Mouse (Mus musculus): ENCODE data around the gene Mtln. TPM values are rescaled to one million over a fixed set of nuclear protein-coding genes. Genes with fewer than 3 reads are reported as not detected.

Gene Mtln
- polyA plus RNA-seq, 1 experiment, result 55.4 TPM

DNA sequence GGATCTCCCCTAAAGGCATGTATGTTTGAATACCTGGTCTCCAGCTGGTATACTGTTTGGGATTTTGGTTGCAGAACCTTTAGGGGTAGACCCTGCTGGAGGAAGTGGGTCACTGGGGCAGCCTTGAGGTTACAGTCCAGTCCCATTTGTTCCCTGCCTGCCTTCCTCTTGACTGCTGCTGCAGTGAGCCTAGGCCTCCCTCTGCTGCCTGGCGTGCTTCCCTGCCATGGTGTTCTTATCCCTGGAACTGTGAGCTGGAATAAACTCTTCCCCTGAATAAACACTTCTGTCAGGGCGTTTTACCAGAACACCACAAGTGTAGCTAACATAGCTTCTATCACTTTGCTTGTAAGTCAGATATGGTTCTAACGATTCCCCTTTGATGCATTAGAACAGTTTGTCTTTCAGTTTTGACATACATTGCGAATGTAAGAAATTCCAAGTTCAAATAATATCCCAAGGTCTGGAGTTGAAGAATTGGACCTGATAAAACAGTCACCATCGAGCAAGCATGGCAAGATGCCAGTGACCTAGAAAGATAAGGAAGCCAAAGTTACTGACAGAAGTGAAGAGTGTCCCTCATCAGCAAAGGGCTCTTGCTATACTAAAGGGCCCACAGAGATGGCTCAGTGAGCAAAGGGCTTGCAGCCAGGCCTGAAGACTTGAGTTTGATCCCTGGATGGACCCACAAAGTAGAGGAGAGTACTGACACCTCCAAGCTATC is 33.0 kb downstream of the Mtln start:
- TF ChIP-seq POLR2A (IDR thresholded peaks at IDR 0.05; ENCODE audit: control insufficient read depth, extremely low read depth, insufficient read depth, low read length, poor library complexity) (no peak), CTCF (IDR thresholded peaks at IDR 0.05; ENCODE audit: borderline replicate concordance, control insufficient read depth, extremely low read depth, insufficient read depth, low read length, poor library complexity) (no peak)
- no peaks in the 10 kb centered on the region for H3K4me1 ChIP-seq (replicated peaks; ENCODE audit: control insufficient read depth, insufficient read depth, low read length)
- no peaks in the 10 kb centered on the region for H3K27me3 ChIP-seq (ENCODE audit: control insufficient read depth, insufficient read depth, low read length)
- no peak overlapping the region for H3K27ac ChIP-seq (ENCODE audit: control insufficient read depth, insufficient read depth, low read length)
- DNase-seq, result no peak
- 90% methylated on average over 5 of the region's 5 CpGs for WGBS
- H3K4me3 ChIP-seq (ENCODE audit: control insufficient read depth, insufficient read depth, low read length), result no peak overlapping the region
- H3K36me3 ChIP-seq (ENCODE audit: control insufficient read depth, insufficient read depth, low read length), result no peaks in the 10 kb centered on the region

DNA sequence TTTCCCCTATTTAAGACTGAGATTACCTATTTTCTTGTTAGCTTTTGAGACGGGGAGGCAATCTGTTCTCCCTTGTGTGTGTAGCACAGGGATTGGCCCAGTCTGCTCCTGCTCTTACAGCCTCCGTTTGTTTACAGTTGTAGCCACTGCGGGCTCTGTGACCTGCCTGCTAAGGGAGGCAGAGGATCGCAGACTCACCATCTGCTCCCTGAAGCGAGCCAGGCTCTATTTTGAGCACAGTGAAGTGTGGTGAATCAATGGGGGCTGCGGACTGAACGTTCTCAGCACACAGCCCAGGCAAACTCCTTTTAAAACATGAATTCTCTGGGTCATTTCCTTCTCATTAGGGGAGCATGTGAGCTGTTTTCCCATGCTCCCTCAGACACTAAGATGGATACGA is 35.1 kb downstream of the Mtln start:
- H3K27ac ChIP-seq (ENCODE audit: control insufficient read depth, insufficient read depth, low read length), result no peak overlapping the region
- no peak for DNase-seq

DNA sequence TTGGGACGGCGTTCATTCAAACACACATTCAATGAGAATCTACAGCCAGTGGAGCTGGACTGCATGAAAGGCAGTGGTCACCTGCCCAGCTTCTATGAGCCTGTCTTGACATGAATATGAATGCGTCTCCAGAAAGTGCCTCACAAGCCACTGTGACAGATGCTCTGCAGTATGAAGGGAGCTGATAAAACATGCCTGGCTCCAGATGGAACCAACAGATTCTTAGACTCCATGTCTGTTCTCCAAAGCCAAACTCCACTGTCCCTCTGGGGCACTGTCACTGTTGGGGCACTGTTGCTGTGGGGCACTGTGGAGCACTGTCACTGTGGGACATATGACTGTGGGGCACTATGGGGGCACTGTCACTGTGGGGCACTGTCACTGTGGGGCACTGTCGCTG is 38.2 kb downstream of the Mtln start:
- 97% methylated on average over 4 of the region's 4 CpGs for WGBS

More for the DNA sequence above, 35.1 kb downstream of the Mtln start:
- 89% methylated on average over 8 of the region's 8 CpGs for WGBS
- no peaks in the 10 kb centered on the region for H3K36me3 ChIP-seq (ENCODE audit: control insufficient read depth, insufficient read depth, low read length)
- no peak overlapping the region for H3K4me3 ChIP-seq (ENCODE audit: control insufficient read depth, insufficient read depth, low read length)
- no peaks in the 10 kb centered on the region for H3K27me3 ChIP-seq (ENCODE audit: control insufficient read depth, insufficient read depth, low read length)
- no peak for TF ChIP-seq POLR2A (IDR thresholded peaks at IDR 0.05; ENCODE audit: control insufficient read depth, extremely low read depth, insufficient read depth, low read length, poor library complexity)
- no peak for TF ChIP-seq CTCF (IDR thresholded peaks at IDR 0.05; ENCODE audit: borderline replicate concordance, control insufficient read depth, extremely low read depth, insufficient read depth, low read length, poor library complexity)
- no peaks in the 10 kb centered on the region for H3K4me1 ChIP-seq (replicated peaks; ENCODE audit: control insufficient read depth, insufficient read depth, low read length)

DNA sequence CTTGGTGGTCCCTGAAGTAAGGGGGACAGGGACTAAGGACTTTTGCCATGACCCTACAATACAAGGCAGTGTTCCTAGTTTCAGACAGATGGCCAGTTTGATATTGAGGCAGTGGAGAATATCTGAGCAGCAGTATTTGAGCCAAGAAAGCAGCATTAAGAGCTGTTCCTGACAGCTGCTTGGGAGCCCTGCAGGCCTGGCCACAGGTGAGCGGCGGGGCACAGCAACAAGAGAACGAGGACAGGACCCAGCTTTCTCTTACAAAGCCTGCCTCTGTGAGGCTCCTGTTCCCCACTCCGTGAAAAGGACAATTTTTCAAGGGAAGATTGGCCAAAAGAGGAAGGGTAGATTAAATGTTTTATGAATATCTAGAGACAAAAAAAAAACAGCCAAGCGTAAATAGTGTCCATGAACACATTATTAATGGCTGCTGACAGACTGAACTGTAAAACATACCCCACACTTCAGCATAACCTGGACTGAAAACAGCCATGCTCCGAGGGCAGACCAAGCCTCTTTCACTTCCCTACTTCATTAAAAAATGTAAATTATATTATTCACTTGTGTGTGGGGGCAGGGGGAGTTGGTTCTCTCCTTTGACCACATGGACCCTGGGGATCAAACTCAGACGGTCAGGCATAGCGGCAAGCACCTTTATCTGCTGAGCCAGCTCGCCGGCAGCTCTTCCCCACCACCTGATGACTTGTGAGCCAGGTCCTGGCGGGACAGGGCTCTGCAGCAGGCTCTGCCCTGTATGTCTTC is 40.3 kb downstream of the Mtln start:
- Histone ChIP-seq H3K4me1 (replicated peaks; ENCODE audit: control insufficient read depth, insufficient read depth, low read length) (no peaks in the 10 kb centered on the region), H3K27ac (ENCODE audit: control insufficient read depth, insufficient read depth, low read length) (no peak overlapping the region), H3K4me3 (ENCODE audit: control insufficient read depth, insufficient read depth, low read length) (no peak overlapping the region), H3K36me3 (ENCODE audit: control insufficient read depth, insufficient read depth, low read length) (no peaks in the 10 kb centered on the region), H3K27me3 (ENCODE audit: control insufficient read depth, insufficient read depth, low read length) (no peaks in the 10 kb centered on the region)
- TF ChIP-seq POLR2A (IDR thresholded peaks at IDR 0.05; ENCODE audit: control insufficient read depth, extremely low read depth, insufficient read depth, low read length, poor library complexity), result no peak
- no peak for TF ChIP-seq CTCF (IDR thresholded peaks at IDR 0.05; ENCODE audit: borderline replicate concordance, control insufficient read depth, extremely low read depth, insufficient read depth, low read length, poor library complexity)
- WGBS, result 91% methylated on average over 11 of the region's 11 CpGs
- DNase-seq, result no peak

More for the DNA sequence above, 38.2 kb downstream of the Mtln start:
- Histone ChIP-seq H3K27me3 (ENCODE audit: control insufficient read depth, insufficient read depth, low read length) (no peaks in the 10 kb centered on the region), H3K4me1 (replicated peaks; ENCODE audit: control insufficient read depth, insufficient read depth, low read length) (no peaks in the 10 kb centered on the region), H3K4me3 (ENCODE audit: control insufficient read depth, insufficient read depth, low read length) (no peak overlapping the region), H3K27ac (ENCODE audit: control insufficient read depth, insufficient read depth, low read length) (no peak overlapping the region), H3K36me3 (ENCODE audit: control insufficient read depth, insufficient read depth, low read length) (no peaks in the 10 kb centered on the region)
- DNase-seq, result no peak
- TF ChIP-seq POLR2A (IDR thresholded peaks at IDR 0.05; ENCODE audit: control insufficient read depth, extremely low read depth, insufficient read depth, low read length, poor library complexity) (no peak), CTCF (IDR thresholded peaks at IDR 0.05; ENCODE audit: borderline replicate concordance, control insufficient read depth, extremely low read depth, insufficient read depth, low read length, poor library complexity) (no peak)

DNA sequence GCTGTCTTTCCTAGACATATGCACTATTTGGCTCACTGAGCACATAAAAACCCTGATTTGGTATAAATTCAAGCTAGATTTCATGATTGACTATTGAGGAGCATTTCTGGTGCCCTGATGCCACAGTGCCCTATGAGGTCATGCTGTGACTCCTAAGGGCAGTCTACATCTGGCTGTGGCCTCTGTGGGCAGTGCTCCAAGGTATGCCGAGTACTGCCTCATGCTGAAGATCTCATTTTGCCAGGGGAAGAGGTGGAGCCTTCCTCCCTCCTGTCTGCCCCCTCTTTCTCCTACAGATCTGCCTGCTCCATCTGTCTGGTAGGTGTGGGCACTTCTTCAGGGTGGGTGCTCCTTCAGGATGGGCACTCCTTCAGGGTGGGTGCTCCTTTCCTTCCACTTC is 42.9 kb downstream of the Mtln start:
- Histone ChIP-seq H3K4me3 (ENCODE audit: control insufficient read depth, insufficient read depth, low read length) (no peak overlapping the region), H3K36me3 (ENCODE audit: control insufficient read depth, insufficient read depth, low read length) (no peaks in the 10 kb centered on the region), H3K27ac (ENCODE audit: control insufficient read depth, insufficient read depth, low read length) (no peak overlapping the region), H3K27me3 (ENCODE audit: control insufficient read depth, insufficient read depth, low read length) (no peaks in the 10 kb centered on the region), H3K4me1 (replicated peaks; ENCODE audit: control insufficient read depth, insufficient read depth, low read length) (no peaks in the 10 kb centered on the region)
- 61% methylated on average over 1 of the region's 1 CpGs for WGBS
- TF ChIP-seq POLR2A (IDR thresholded peaks at IDR 0.05; ENCODE audit: control insufficient read depth, extremely low read depth, insufficient read depth, low read length, poor library complexity) (no peak), CTCF (IDR thresholded peaks at IDR 0.05; ENCODE audit: borderline replicate concordance, control insufficient read depth, extremely low read depth, insufficient read depth, low read length, poor library complexity) (no peak)
- DNase-seq, result no peak

DNA sequence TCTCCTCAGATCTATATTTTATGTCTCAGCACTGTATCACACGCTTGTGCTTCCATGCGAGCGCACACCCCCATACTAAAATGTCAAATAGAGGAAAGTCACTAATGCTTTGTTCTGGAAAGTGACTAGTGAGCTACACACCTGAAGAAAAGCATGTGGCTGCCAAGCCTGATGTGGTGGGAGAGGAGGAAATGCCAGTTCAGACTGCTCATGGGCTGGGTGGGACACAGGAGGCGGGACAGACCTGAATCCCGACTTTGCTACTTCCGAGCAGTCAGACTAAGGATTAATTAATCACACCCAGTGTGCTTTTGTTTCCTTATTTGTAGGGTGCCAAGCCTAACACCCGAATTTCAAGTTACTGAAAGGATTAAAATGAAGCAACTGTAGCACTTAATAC is 44.0 kb downstream of the Mtln start:
- 79% methylated on average over 7 of the region's 7 CpGs for WGBS
- Histone ChIP-seq H3K4me1 (replicated peaks; ENCODE audit: control insufficient read depth, insufficient read depth, low read length) (no peaks in the 10 kb centered on the region), H3K36me3 (ENCODE audit: control insufficient read depth, insufficient read depth, low read length) (no peaks in the 10 kb centered on the region), H3K27me3 (ENCODE audit: control insufficient read depth, insufficient read depth, low read length) (no peaks in the 10 kb centered on the region), H3K4me3 (ENCODE audit: control insufficient read depth, insufficient read depth, low read length) (no peak overlapping the region), H3K27ac (ENCODE audit: control insufficient read depth, insufficient read depth, low read length) (no peak overlapping the region)
- DNase-seq, result no peak
- TF ChIP-seq POLR2A (IDR thresholded peaks at IDR 0.05; ENCODE audit: control insufficient read depth, extremely low read depth, insufficient read depth, low read length, poor library complexity), result no peak
- TF ChIP-seq CTCF (IDR thresholded peaks at IDR 0.05; ENCODE audit: borderline replicate concordance, control insufficient read depth, extremely low read depth, insufficient read depth, low read length, poor library complexity), result no peak
